Mouse (Mus musculus) liver, adult 2 months (tissue): Measurements from ENCODE around the gene Tsfm.

ENCODE experiments used
- CTCF ChIP-seq: fragments of 200-500 bp; IDR thresholded peaks from 2 replicates; pipeline ENCODE4 v1.5.1; 2011; ENCODE audit warnings: low read depth, low read length, control low read depth
- POLR2A ChIP-seq: fragments of 200-500 bp; IDR thresholded peaks from 2 replicates; pipeline ENCODE4 v1.6.1; 2011; ENCODE audit warnings: low read length, control low read depth; ENCODE audit not compliant: insufficient read depth; ENCODE audit errors: extremely low read depth

GRCm38 (mm10) chr10:127065981-127066380 lies 35.3 kb upstream of the Tsfm start:
- TF ChIP-seq CTCF (no peak), POLR2A (no peak)
